Mouse (Mus musculus) midbrain, embryonic 10.5 days (tissue): ENCODE results near the gene Olfr1123. TPM values are rescaled to one million over a fixed set of nuclear protein-coding genes. Genes with fewer than 3 reads are reported as not detected.

Experiments
- polyA plus RNA-seq: library from polyadenylated mRNA; unstranded; fragments of >200 nt; fragmentation: Nextera tagmentation; extraction: Ambion mirVana; gene quantifications from 2 replicates; pipeline ENCODE4 v1.2.1, GENCODE M21; 2016

Olfr1123 gene
- polyA plus RNA-seq, 1 experiment from 2014 or later = not detected

Other genes starting within 250 kb of the Olfr1123 start
- gene Olfr1112, start 228.8 kb upstream of the Olfr1123 start, polyA plus RNA-seq = not detected in 2 replicates
- gene Olfr1113, start 207.7 kb upstream of the Olfr1123 start, polyA plus RNA-seq = not detected in 2 replicates
- gene Olfr1115, start 168.6 kb upstream of the Olfr1123 start, polyA plus RNA-seq = not detected in 2 replicates
- gene Olfr1116, start 149.1 kb upstream of the Olfr1123 start, polyA plus RNA-seq = not detected in 2 replicates
- gene Olfr1118, start 109.1 kb upstream of the Olfr1123 start, polyA plus RNA-seq = not detected in 2 replicates
- gene Olfr1120, start 61.8 kb upstream of the Olfr1123 start, polyA plus RNA-seq = not detected in 2 replicates
- gene Olfr1121, start 46.7 kb upstream of the Olfr1123 start, polyA plus RNA-seq = not detected in 2 replicates
- gene Olfr1122, start 30.8 kb upstream of the Olfr1123 start, polyA plus RNA-seq = 0.02 TPM in 1 of 2 replicates, not detected in the other
- gene Olfr1124, start 13.6 kb downstream of the Olfr1123 start, polyA plus RNA-seq = 0.06 and 0.07 TPM in 2 replicates
- gene Olfr1126, start 37.3 kb downstream of the Olfr1123 start, polyA plus RNA-seq = not detected in 2 replicates
- not detected in 2 replicates for gene Pramel7, start 80.5 kb downstream of the Olfr1123 start, polyA plus RNA-seq
- not detected in 2 replicates for gene Pramel6, start 89.9 kb downstream of the Olfr1123 start, polyA plus RNA-seq
- gene Olfr153, start 115.2 kb downstream of the Olfr1123 start, polyA plus RNA-seq = not detected in 2 replicates
- gene Olfr1128, start 128.9 kb downstream of the Olfr1123 start, polyA plus RNA-seq = not detected in 2 replicates
- not detected in 2 replicates for gene Olfr1129, start 157.3 kb downstream of the Olfr1123 start, polyA plus RNA-seq
- gene Olfr1130, start 189.6 kb downstream of the Olfr1123 start, polyA plus RNA-seq = not detected in 2 replicates
- not detected in 2 replicates for gene Olfr1131, start 210.5 kb downstream of the Olfr1123 start, polyA plus RNA-seq
- gene Olfr1132, start 220.9 kb downstream of the Olfr1123 start, polyA plus RNA-seq = not detected in 2 replicates
- gene Olfr1133, start 230.7 kb downstream of the Olfr1123 start, polyA plus RNA-seq = not detected in 2 replicates
- not detected in 2 replicates for gene Olfr1134, start 241.8 kb downstream of the Olfr1123 start, polyA plus RNA-seq